Mouse (Mus musculus) ES-Bruce4 (cell line): ENCODE data around the gene Sh3rf1.

ENCODE experiments used
- CTCF ChIP-seq: IDR thresholded peaks from one replicate; pipeline ENCODE4 v1.8.1; 2011; ENCODE audit warnings: low read depth, low read length
- POLR2A ChIP-seq: IDR thresholded peaks from one replicate; pipeline ENCODE4 v1.8.1; 2011; ENCODE audit warnings: low read length; ENCODE audit not compliant: insufficient read depth

- TF ChIP-seq POLR2A (no peak), CTCF (no peak)
Observed at GRCm38 (mm10) chr8:61355503-61355902, 131.8 kb downstream of the Sh3rf1 start.
